Comparison of ENCODE assay signal across 8 mouse cellular contexts in genomic region chr9:107555031-107555457, GRCm38 (mm10). TPM values are rescaled to one million over a fixed set of nuclear protein-coding genes. Genes with fewer than 3 reads are reported as not detected.
DNase-seq lines count a peak whose midpoint lies in the region; ATAC-seq and TF ChIP-seq lines count a peak whose summit lies in the region.

No protein-coding gene starts in this region.

- ATAC-seq in forebrain, embryonic 13.5 days = peak; percentile 34; the same call in 1 of the 2 replicates
- ATAC-seq in limb, embryonic 12.5 days (ENCODE audit: insufficient number of reproducible peaks, insufficient read depth, low FRiP score, low TSS enrichment, low read depth) = peak; percentile 12

- H3K36me3 ChIP-seq in C2C12 (ENCODE audit: control insufficient read depth, insufficient read depth) = peaks cover 38% of the 10 kb centered on the region
- peaks cover 32% of the 10 kb centered on the region for H3K36me3 ChIP-seq in forebrain, embryonic 13.5 days (ENCODE audit: poor library complexity, severe bottlenecking)
- H3K36me3 ChIP-seq in limb, embryonic 12.5 days = peaks cover 38% of the 10 kb centered on the region
- peaks cover 38% of the 10 kb centered on the region for H3K36me3 ChIP-seq in midbrain, embryonic 10.5 days

- peak overlapping the region; percentile 90 for H3K9ac ChIP-seq in forebrain, embryonic 13.5 days
- peak overlapping the region; percentile 85 for H3K9ac ChIP-seq in limb, embryonic 12.5 days (replicated peaks)

- H3ac ChIP-seq in C2C12 (ENCODE audit: control insufficient read depth, insufficient read length, low read depth) = peak overlapping the region; percentile 97

- peak overlapping the region; percentile 75 for H3K4me2 ChIP-seq in forebrain, embryonic 13.5 days
- H3K4me2 ChIP-seq in limb, embryonic 12.5 days = peak overlapping the region; percentile 89

- no peaks in the 10 kb centered on the region for H3K9me3 ChIP-seq in forebrain, embryonic 13.5 days (replicated peaks)
- no peaks in the 10 kb centered on the region for H3K9me3 ChIP-seq in limb, embryonic 12.5 days
- H3K9me3 ChIP-seq in midbrain, embryonic 10.5 days (replicated peaks) = no peaks in the 10 kb centered on the region

- peak overlapping the region; percentile 83 for H3K27ac ChIP-seq in forebrain, embryonic 13.5 days
- peak overlapping the region; percentile 95 for H3K27ac ChIP-seq in limb, embryonic 12.5 days
- H3K27ac ChIP-seq in midbrain, embryonic 10.5 days (replicated peaks) = peak overlapping the region; percentile 96

- no peak for TF ChIP-seq CTCF in C2C12 (IDR thresholded peaks at IDR 0.05; ENCODE audit: control insufficient read depth, insufficient read depth, insufficient read length)

- peaks cover 43% of the 10 kb centered on the region for H3K79me3 ChIP-seq in C2C12 (ENCODE audit: low read depth)

- H3K4me1 ChIP-seq in forebrain, embryonic 13.5 days = peaks cover 54% of the 10 kb centered on the region
- peaks cover 55% of the 10 kb centered on the region for H3K4me1 ChIP-seq in limb, embryonic 12.5 days (replicated peaks)
- peaks cover 65% of the 10 kb centered on the region for H3K4me1 ChIP-seq in midbrain, embryonic 10.5 days

- no peaks in the 10 kb centered on the region for H3K27me3 ChIP-seq in C2C12 (ENCODE audit: control insufficient read depth, insufficient read depth, insufficient read length)
- peaks cover 31% of the 10 kb centered on the region for H3K27me3 ChIP-seq in forebrain, embryonic 13.5 days
- H3K27me3 ChIP-seq in limb, embryonic 12.5 days = peaks cover 7% of the 10 kb centered on the region; the same call in 1 of the 2 replicates
- H3K27me3 ChIP-seq in midbrain, embryonic 10.5 days (ENCODE audit: low read depth, poor library complexity, severe bottlenecking) = peaks cover 36% of the 10 kb centered on the region

- peak; percentile 71 for DNase-seq in adipocyte (ENCODE audit: low spot score)
- peak; percentile 81 for DNase-seq in heart, postnatal 4 days
- no peak for DNase-seq in midbrain, embryonic 10.5 days (ENCODE audit: low spot score)
- DNase-seq in right cerebral cortex, adult 2 months (ENCODE audit: low spot score in 2 of 2) = no peak
- DNase-seq in cerebellum, adult 9-11 months = no peak

- under 1% methylated on average over 23 of the region's 23 CpGs for WGBS in forebrain, embryonic 13.5 days
- WGBS in limb, embryonic 12.5 days = under 1% methylated on average over 23 of the region's 23 CpGs
- WGBS in midbrain, embryonic 10.5 days = under 1% methylated on average over 23 of the region's 23 CpGs

- H3K79me2 ChIP-seq in C2C12 (ENCODE audit: control insufficient read depth, insufficient read depth) = peaks cover 80% of the 10 kb centered on the region

- peak overlapping the region; percentile 82 for H3K4me3 ChIP-seq in C2C12 (ENCODE audit: insufficient read depth, poor library complexity, severe bottlenecking)
- peak overlapping the region; percentile 74 for H3K4me3 ChIP-seq in forebrain, embryonic 13.5 days
- peak overlapping the region; percentile 75 for H3K4me3 ChIP-seq in limb, embryonic 12.5 days (replicated peaks)
- H3K4me3 ChIP-seq in midbrain, embryonic 10.5 days = peak overlapping the region; percentile 88

TF ChIP-seq in C2C12, 6 proteins besides CTCF, POLR2A, EP300 and RAD21:
- TF ChIP-seq CEBPB (IDR thresholded peaks at IDR 0.05; ENCODE audit: low read depth) (no peak), FOSL1 (IDR thresholded peaks at IDR 0.05; ENCODE audit: insufficient read depth, low read length, poor library complexity, severe bottlenecking) (no peak), MYOD1 (IDR thresholded peaks at IDR 0.05; ENCODE audit: control insufficient read depth, insufficient read length, low read depth) (no peak), MYOG (IDR thresholded peaks at IDR 0.05; ENCODE audit: control insufficient read depth, extremely low read depth, insufficient read length) (no peak), MAX (IDR thresholded peaks at IDR 0.05) (no peak), USF1 (IDR thresholded peaks at IDR 0.05; ENCODE audit: low read depth) (no peak)

RNA-seq across cellular contexts. Expression of gene Rassf1, which starts 3.7 kb away (rescaled TPM):
- 89.7 TPM for polyA plus RNA-seq in C2C12 (2012; fragmentation: generic; extraction: Trizol)
- polyA plus RNA-seq in forebrain, embryonic 13.5 days (2015; fragmentation: Nextera tagmentation; extraction: Ambion mirVana) = 39.3 and 43.2 TPM in 2 replicates
- 10 to 100 TPM; 38.8 to 39.4 TPM for total RNA-seq in heart, postnatal 4 days (2021)
- polyA plus RNA-seq in limb, embryonic 12.5 days (2016; fragmentation: Nextera tagmentation; extraction: Ambion mirVana) = 59.8 and 64.8 TPM in 2 replicates
- polyA plus RNA-seq in midbrain, embryonic 10.5 days (2016; fragmentation: Nextera tagmentation; extraction: Ambion mirVana) = 54.2 and 54.8 TPM in 2 replicates

RNA-seq across cellular contexts. Expression of gene Zmynd10, which starts 7.9 kb away (rescaled TPM):
- polyA plus RNA-seq in C2C12 (2012; fragmentation: generic; extraction: Trizol) = 0.43 TPM
- polyA plus RNA-seq in forebrain, embryonic 13.5 days (2015; fragmentation: Nextera tagmentation; extraction: Ambion mirVana) = 2.0 and 4.0 TPM in 2 replicates
- under 1 TPM; 0.26 to 0.32 TPM for total RNA-seq in heart, postnatal 4 days (2021)
- 1.2 and 1.7 TPM in 2 replicates for polyA plus RNA-seq in limb, embryonic 12.5 days (2016; fragmentation: Nextera tagmentation; extraction: Ambion mirVana)
- 0.75 and 1.1 TPM in 2 replicates for polyA plus RNA-seq in midbrain, embryonic 10.5 days (2016; fragmentation: Nextera tagmentation; extraction: Ambion mirVana)

RNA-seq across cellular contexts. Expression of gene Tusc2, which starts 8.0 kb away (rescaled TPM):
- polyA plus RNA-seq in C2C12 (2012; fragmentation: generic; extraction: Trizol) = 15.9 TPM
- 80.7 and 84.8 TPM in 2 replicates for polyA plus RNA-seq in forebrain, embryonic 13.5 days (2015; fragmentation: Nextera tagmentation; extraction: Ambion mirVana)
- 10 to 100 TPM; 22.3 to 24.0 TPM for total RNA-seq in heart, postnatal 4 days (2021)
- polyA plus RNA-seq in limb, embryonic 12.5 days (2016; fragmentation: Nextera tagmentation; extraction: Ambion mirVana) = 50.6 and 52.6 TPM in 2 replicates
- polyA plus RNA-seq in midbrain, embryonic 10.5 days (2016; fragmentation: Nextera tagmentation; extraction: Ambion mirVana) = 79.2 and 84.3 TPM in 2 replicates

RNA-seq across cellular contexts. Expression of gene Hyal2, which starts 12.7 kb away (rescaled TPM):
- polyA plus RNA-seq in C2C12 (2012; fragmentation: generic; extraction: Trizol) = 59.7 TPM
- 85.4 and 99.5 TPM in 2 replicates for polyA plus RNA-seq in forebrain, embryonic 13.5 days (2015; fragmentation: Nextera tagmentation; extraction: Ambion mirVana)
- 10 to 100 TPM; 43.4 to 49.7 TPM for total RNA-seq in heart, postnatal 4 days (2021)
- 127 and 128 TPM in 2 replicates for polyA plus RNA-seq in limb, embryonic 12.5 days (2016; fragmentation: Nextera tagmentation; extraction: Ambion mirVana)
- 143 and 150 TPM in 2 replicates for polyA plus RNA-seq in midbrain, embryonic 10.5 days (2016; fragmentation: Nextera tagmentation; extraction: Ambion mirVana)

RNA-seq across cellular contexts. Expression of gene Nprl2, which starts 13.0 kb away (rescaled TPM):
- polyA plus RNA-seq in C2C12 (2012; fragmentation: generic; extraction: Trizol) = 12.8 TPM
- 59.0 and 61.9 TPM in 2 replicates for polyA plus RNA-seq in forebrain, embryonic 13.5 days (2015; fragmentation: Nextera tagmentation; extraction: Ambion mirVana)
- total RNA-seq in heart, postnatal 4 days (2021) = 10 to 100 TPM; 12.0 TPM
- 38.6 and 40.1 TPM in 2 replicates for polyA plus RNA-seq in limb, embryonic 12.5 days (2016; fragmentation: Nextera tagmentation; extraction: Ambion mirVana)
- polyA plus RNA-seq in midbrain, embryonic 10.5 days (2016; fragmentation: Nextera tagmentation; extraction: Ambion mirVana) = 37.1 and 40.4 TPM in 2 replicates

Comparison
In these comparisons a context has a peak if more than half of its experiments do, and no peak if none do; other contexts are left out.
1. DNase-seq: peak in adipocyte (single experiment) and heart, postnatal 4 days (single experiment); none in midbrain, embryonic 10.5 days (single experiment), right cerebral cortex, adult 2 months (0 of 2) and cerebellum, adult 9-11 months (single experiment).
2. Peak in every context shown above with its lines, with median percentiles within 50 percentile points of each other: H3K4me3 ChIP-seq and H3K27ac ChIP-seq.